Mouse (Mus musculus) forebrain, embryonic 12.5 days (tissue): ENCODE measurements around the gene Ptprm. TPM values are rescaled to one million over a fixed set of nuclear protein-coding genes. Genes with fewer than 3 reads are reported as not detected.

Experiments used
- ATAC-seq: fragments of 200-750 bp; cut with Nextera tagmentation; 2 replicates; pipeline ENCODE4 v1.8.0; 2017; ENCODE audit warnings: moderate TSS enrichment; ENCODE audit not compliant: low FRiP score
- H3K27ac ChIP-seq: fragments of 300-500 bp; sonication (generic); 2 replicates; pipeline ENCODE4 v1.5.1; 2016; ENCODE audit warnings: mild to moderate bottlenecking
- H3K27me3 ChIP-seq: fragments of 300-500 bp; sonication (generic); 2 replicates; pipeline ENCODE4 v1.6.1; 2016; ENCODE audit warnings: mild to moderate bottlenecking
- H3K36me3 ChIP-seq: fragments of 300-500 bp; sonication (generic); replicated peaks from 2 replicates; pipeline ENCODE4 v1.6.1; 2016; ENCODE audit warnings: mild to moderate bottlenecking
- H3K4me1 ChIP-seq: fragments of 300-500 bp; sonication (generic); 2 replicates; pipeline ENCODE4 v1.6.1; 2016
- H3K4me2 ChIP-seq: fragments of 300-500 bp; sonication (generic); 2 replicates; pipeline ENCODE4 v1.6.1; 2016; ENCODE audit warnings: mild to moderate bottlenecking, moderate library complexity
- H3K4me3 ChIP-seq: fragments of 300-500 bp; sonication (generic); replicated peaks from 2 replicates; pipeline ENCODE4 v1.5.1; 2016; ENCODE audit warnings: mild to moderate bottlenecking
- H3K9ac ChIP-seq: fragments of 300-500 bp; sonication (generic); 2 replicates; pipeline ENCODE4 v1.6.1; 2016; ENCODE audit warnings: mild to moderate bottlenecking
- H3K9me3 ChIP-seq: fragments of 300-500 bp; sonication (generic); 2 replicates; pipeline ENCODE4 v1.6.1; 2016
- WGBS: fragments of 180-500 bp; shearing (Covaris S2); methylation state at CpG from one replicate; pipeline ENCODE4 v1.1.7; 2016; 5-methylcytosine and 5-hydroxymethylcytosine counted together
- polyA plus RNA-seq: library from polyadenylated mRNA; unstranded; fragments of >200 nt; fragmentation: Nextera tagmentation; extraction: Ambion mirVana; gene quantifications from 2 replicates; pipeline ENCODE4 v1.2.1, GENCODE M21; 2016

Ptprm gene
- polyA plus RNA-seq = 7.4 and 8.8 TPM in 2 replicates

- Histone ChIP-seq H3K36me3 (no peaks in the 10 kb centered on the region), H3K27me3 (peaks cover 36% of the 10 kb centered on the region)
Measured at GRCm38 (mm10) chr17:67354451-67355011, at the start of gene Ptprm. Gene Ptprm (minus strand): TSS chr17:67354457.

GRCm38 (mm10) chr17:67396205-67396604 is 41.9 kb upstream of the Ptprm start:
- Histone ChIP-seq H3K27me3 (no peaks in the 10 kb centered on the region), H3K9ac (no peak overlapping the region), H3K4me2 (no peak overlapping the region), H3K4me1 (no peaks in the 10 kb centered on the region), H3K9me3 (no peaks in the 10 kb centered on the region), H3K4me3 (no peak overlapping the region), H3K36me3 (no peaks in the 10 kb centered on the region), H3K27ac (no peak overlapping the region)
- ATAC-seq = no peak
- 78% methylated on average over 2 of the region's 2 CpGs for WGBS

More at GRCm38 (mm10) chr17:67354451-67355011, at the start of gene Ptprm:
- H3K9me3 ChIP-seq = no peaks in the 10 kb centered on the region
- peak within 1 kb of the TSS; percentile 80 for H3K9ac ChIP-seq
- peak within 1 kb of the TSS; percentile 61 for H3K27ac ChIP-seq
- ATAC-seq = peak; percentile 95
- H3K4me3 ChIP-seq = peak within 1 kb of the TSS; percentile 70
- 0% methylated on average over 63 of the region's 73 CpGs for WGBS
- peaks cover 17% of the 10 kb centered on the region for H3K4me1 ChIP-seq
- H3K4me2 ChIP-seq = peak within 1 kb of the TSS; percentile 89

GRCm38 (mm10) chr17:67390851-67391250 is 36.6 kb upstream of the Ptprm start:
- WGBS = 72% methylated on average over 5 of the region's 5 CpGs
- Histone ChIP-seq H3K9ac (no peak overlapping the region), H3K27me3 (no peaks in the 10 kb centered on the region), H3K4me1 (peaks cover 8% of the 10 kb centered on the region), H3K27ac (no peak overlapping the region), H3K4me2 (no peak overlapping the region), H3K36me3 (no peaks in the 10 kb centered on the region), H3K9me3 (no peaks in the 10 kb centered on the region), H3K4me3 (no peak overlapping the region)
- ATAC-seq = no peak

- Histone ChIP-seq H3K4me2 (no peak overlapping the region), H3K27ac (no peak overlapping the region), H3K36me3 (no peaks in the 10 kb centered on the region), H3K4me1 (peaks cover 8% of the 10 kb centered on the region), H3K9me3 (no peaks in the 10 kb centered on the region), H3K4me3 (no peak overlapping the region), H3K27me3 (no peaks in the 10 kb centered on the region), H3K9ac (no peak overlapping the region)
- 67% methylated on average over 7 of the region's 7 CpGs for WGBS
- ATAC-seq = peak; percentile 49; the same call in 1 of the 2 replicates
Measured at GRCm38 (mm10) chr17:67388171-67388570, 33.9 kb upstream of the Ptprm start.

- Histone ChIP-seq H3K9ac (no peak overlapping the region), H3K36me3 (no peaks in the 10 kb centered on the region), H3K4me2 (no peak overlapping the region), H3K27me3 (no peaks in the 10 kb centered on the region), H3K4me1 (peaks cover 8% of the 10 kb centered on the region), H3K9me3 (no peaks in the 10 kb centered on the region), H3K4me3 (no peak overlapping the region), H3K27ac (no peak overlapping the region)
- ATAC-seq = no peak
- 60% methylated on average over 6 of the region's 6 CpGs for WGBS
Measured at GRCm38 (mm10) chr17:67385286-67385685, 31.0 kb upstream of the Ptprm start.

GRCm38 (mm10) chr17:67383635-67384034 is 29.4 kb upstream of the Ptprm start:
- H3K27me3 ChIP-seq = no peaks in the 10 kb centered on the region
- H3K4me3 ChIP-seq = no peak overlapping the region
- no peak for ATAC-seq
- H3K4me1 ChIP-seq = peaks cover 8% of the 10 kb centered on the region
- H3K27ac ChIP-seq = no peak overlapping the region
- H3K36me3 ChIP-seq = no peaks in the 10 kb centered on the region
- H3K9ac ChIP-seq = no peak overlapping the region
- H3K9me3 ChIP-seq = no peaks in the 10 kb centered on the region
- no peak overlapping the region for H3K4me2 ChIP-seq
- WGBS = 98% methylated on average over 1 of the region's 1 CpGs

- no peak for ATAC-seq
- WGBS = 89% methylated on average over 5 of the region's 5 CpGs
- H3K4me1 ChIP-seq = no peaks in the 10 kb centered on the region
- no peak overlapping the region for H3K9ac ChIP-seq
- H3K36me3 ChIP-seq = no peaks in the 10 kb centered on the region
- no peak overlapping the region for H3K4me3 ChIP-seq
- no peak overlapping the region for H3K27ac ChIP-seq
- H3K27me3 ChIP-seq = no peaks in the 10 kb centered on the region
- no peak overlapping the region for H3K4me2 ChIP-seq
- H3K9me3 ChIP-seq = no peaks in the 10 kb centered on the region
Measured at GRCm38 (mm10) chr17:67381618-67382017, 27.4 kb upstream of the Ptprm start.

- no peak overlapping the region for H3K4me3 ChIP-seq
- no peak for ATAC-seq
- H3K4me2 ChIP-seq = no peak overlapping the region
- H3K4me1 ChIP-seq = no peaks in the 10 kb centered on the region
- no peak overlapping the region for H3K9ac ChIP-seq
- H3K27ac ChIP-seq = no peak overlapping the region
- 90% methylated on average over 7 of the region's 7 CpGs for WGBS
- no peaks in the 10 kb centered on the region for H3K9me3 ChIP-seq
- H3K36me3 ChIP-seq = no peaks in the 10 kb centered on the region
- no peaks in the 10 kb centered on the region for H3K27me3 ChIP-seq
Measured at GRCm38 (mm10) chr17:67367866-67368265, 13.6 kb upstream of the Ptprm start.

- Histone ChIP-seq H3K36me3 (no peaks in the 10 kb centered on the region), H3K9ac (no peak overlapping the region), H3K27me3 (no peaks in the 10 kb centered on the region), H3K27ac (no peak overlapping the region), H3K4me2 (no peak overlapping the region), H3K4me3 (no peak overlapping the region), H3K9me3 (no peaks in the 10 kb centered on the region), H3K4me1 (no peaks in the 10 kb centered on the region; the same call in 1 of the 2 replicates)
- 87% methylated on average over 1 of the region's 1 CpGs for WGBS
- no peak for ATAC-seq
Measured at GRCm38 (mm10) chr17:67364491-67364890, 10.2 kb upstream of the Ptprm start.

- no peak overlapping the region for H3K4me3 ChIP-seq
- no peaks in the 10 kb centered on the region for H3K36me3 ChIP-seq
- H3K4me2 ChIP-seq = no peak overlapping the region
- H3K4me1 ChIP-seq = no peaks in the 10 kb centered on the region; the same call in 1 of the 2 replicates
- H3K9me3 ChIP-seq = no peaks in the 10 kb centered on the region
- no peaks in the 10 kb centered on the region for H3K27me3 ChIP-seq
- WGBS = 87% methylated on average over 11 of the region's 11 CpGs
- no peak for ATAC-seq
- H3K27ac ChIP-seq = no peak overlapping the region
- no peak overlapping the region for H3K9ac ChIP-seq
Measured at GRCm38 (mm10) chr17:67363377-67364070, 9.3 kb upstream of the Ptprm start.

- Histone ChIP-seq H3K9ac (no peak overlapping the region), H3K27ac (no peak overlapping the region), H3K4me2 (no peak overlapping the region), H3K27me3 (no peaks in the 10 kb centered on the region; the same call in 1 of the 2 replicates), H3K36me3 (no peaks in the 10 kb centered on the region), H3K9me3 (no peaks in the 10 kb centered on the region), H3K4me3 (no peak overlapping the region), H3K4me1 (no peaks in the 10 kb centered on the region; the same call in 1 of the 2 replicates)
- WGBS = 88% methylated on average over 6 of the region's 6 CpGs
- ATAC-seq = no peak
Measured at GRCm38 (mm10) chr17:67362131-67362530, 7.9 kb upstream of the Ptprm start.

- Histone ChIP-seq H3K36me3 (no peaks in the 10 kb centered on the region), H3K4me1 (no peaks in the 10 kb centered on the region; the same call in 1 of the 2 replicates), H3K9me3 (no peaks in the 10 kb centered on the region), H3K4me3 (no peak overlapping the region), H3K27ac (no peak overlapping the region), H3K27me3 (peaks cover 9% of the 10 kb centered on the region), H3K9ac (no peak overlapping the region), H3K4me2 (no peak overlapping the region)
- ATAC-seq = no peak
- 0% methylated on average over 3 of the region's 3 CpGs for WGBS
Measured at GRCm38 (mm10) chr17:67360606-67361005, 6.3 kb upstream of the Ptprm start.

GRCm38 (mm10) chr17:67359578-67359977 is 5.3 kb upstream of the Ptprm start:
- Histone ChIP-seq H3K27ac (no peak overlapping the region), H3K9me3 (no peaks in the 10 kb centered on the region), H3K36me3 (no peaks in the 10 kb centered on the region), H3K4me2 (no peak overlapping the region), H3K4me3 (no peak overlapping the region), H3K4me1 (peaks cover 4% of the 10 kb centered on the region), H3K9ac (no peak overlapping the region), H3K27me3 (peaks cover 14% of the 10 kb centered on the region)
- WGBS = 93% methylated on average over 5 of the region's 5 CpGs
- ATAC-seq = no peak
